Mouse (Mus musculus): Measurements from ENCODE around the gene Efcab12. TPM values are rescaled to one million over a fixed set of nuclear protein-coding genes. Genes with fewer than 3 reads are reported as not detected.

Gene Efcab12
- total RNA-seq, 2 experiments from 2014 or later: 0.20 to 0.42 TPM

DNA sequence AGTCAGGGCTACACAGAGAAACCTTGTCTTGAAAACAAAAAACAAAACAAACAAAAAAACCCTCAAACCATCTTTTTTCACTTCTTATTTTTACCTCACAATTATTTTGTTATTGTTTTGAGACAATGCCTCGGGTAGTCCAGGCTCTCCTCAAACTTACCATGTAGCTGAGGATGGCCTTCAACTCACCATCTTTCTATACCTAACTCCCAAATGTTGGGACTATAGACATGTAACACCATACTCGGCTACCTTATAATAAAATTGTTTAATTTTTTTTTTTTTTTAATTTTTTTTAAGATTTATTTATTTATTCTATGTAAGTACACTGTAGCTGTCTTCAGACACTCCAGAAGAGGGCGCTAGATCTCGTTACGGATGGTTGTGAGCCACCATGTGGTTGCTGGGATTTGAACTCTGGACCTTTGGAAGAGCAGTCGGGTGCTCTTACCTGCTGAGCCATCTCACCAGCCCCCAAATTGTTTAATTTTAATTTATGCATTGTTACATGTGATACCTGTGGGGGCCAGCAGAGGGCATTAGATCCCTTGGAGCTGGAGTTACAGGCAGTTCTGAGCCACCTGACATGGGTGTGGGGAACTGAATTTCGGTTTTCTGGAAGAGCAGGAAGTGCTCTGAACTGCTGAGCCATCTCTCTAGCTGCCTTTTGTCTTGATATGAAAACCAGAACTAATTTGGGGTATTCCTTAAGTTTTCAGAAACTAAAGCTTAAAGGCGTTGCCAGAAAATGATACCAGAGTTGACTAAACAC, 8.6 kb upstream of the Efcab12 start:
- peak; percentile 97 for ATAC-seq (replicated peaks; ENCODE audit: poor library complexity)

DNA sequence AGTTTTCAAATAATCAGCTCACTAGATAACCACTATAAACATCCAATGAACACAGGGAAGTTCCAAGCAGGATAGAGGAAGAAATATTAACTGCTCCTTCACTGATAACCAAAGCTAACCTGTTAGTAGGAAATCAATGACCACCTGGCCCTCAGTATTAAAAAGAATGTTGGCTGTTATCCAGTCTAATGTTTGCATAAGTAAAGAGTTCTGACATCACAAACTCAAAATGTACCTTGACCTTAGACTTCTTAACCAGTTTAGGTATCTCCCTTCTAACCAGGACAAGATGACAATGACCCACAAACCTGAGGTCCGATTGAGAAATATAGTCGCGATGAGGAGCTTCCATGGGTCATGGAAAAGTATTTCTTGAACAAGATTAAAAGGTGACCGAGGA, 6.8 kb upstream of the Efcab12 start:
- ATAC-seq (replicated peaks; ENCODE audit: poor library complexity): no peak

DNA sequence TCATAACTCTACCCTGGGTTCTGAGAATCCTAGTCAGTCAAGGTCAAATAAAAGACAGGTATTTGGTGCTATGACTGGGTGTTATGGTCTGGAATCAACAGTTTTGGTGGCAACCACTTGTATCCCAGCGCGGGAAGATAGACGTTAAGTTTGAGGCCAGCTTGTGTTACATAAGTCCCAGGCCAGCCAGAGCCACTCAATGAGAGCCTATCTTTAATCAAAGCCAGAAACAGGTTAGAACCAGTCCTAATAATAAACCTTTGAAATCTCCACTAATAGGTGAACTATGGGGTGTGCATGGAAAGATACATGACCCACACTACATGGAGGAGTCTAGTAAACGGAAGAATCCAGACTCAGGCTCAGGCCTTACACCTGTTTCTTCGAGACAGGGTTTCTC, 533 bp upstream of the Efcab12 start:
- 0 out of 2 replicates have a peak, but pooled peaks have one; percentile 8 for ATAC-seq (replicated peaks; ENCODE audit: poor library complexity)

DNA sequence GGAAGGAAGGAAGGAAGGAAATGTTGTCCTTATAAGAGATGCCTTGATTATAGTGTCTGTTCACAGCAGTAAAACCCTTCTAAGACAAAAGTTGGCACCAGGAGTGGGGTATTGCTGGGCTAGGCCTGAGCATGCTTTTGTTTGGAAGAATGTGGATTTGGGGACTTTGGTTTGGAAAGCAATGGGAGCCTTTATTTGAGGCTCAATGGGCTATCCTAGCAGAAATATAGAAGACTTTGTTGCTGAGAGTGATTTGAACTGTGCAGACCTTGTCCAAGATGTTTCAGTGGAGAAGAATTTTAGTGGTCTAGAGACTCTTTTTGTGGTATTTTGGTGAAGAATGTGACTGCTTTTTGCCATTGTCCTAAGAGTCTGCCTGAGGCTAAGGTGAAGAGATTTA, 4.4 kb downstream of the Efcab12 start:
- ATAC-seq (replicated peaks; ENCODE audit: poor library complexity): no peak

DNA sequence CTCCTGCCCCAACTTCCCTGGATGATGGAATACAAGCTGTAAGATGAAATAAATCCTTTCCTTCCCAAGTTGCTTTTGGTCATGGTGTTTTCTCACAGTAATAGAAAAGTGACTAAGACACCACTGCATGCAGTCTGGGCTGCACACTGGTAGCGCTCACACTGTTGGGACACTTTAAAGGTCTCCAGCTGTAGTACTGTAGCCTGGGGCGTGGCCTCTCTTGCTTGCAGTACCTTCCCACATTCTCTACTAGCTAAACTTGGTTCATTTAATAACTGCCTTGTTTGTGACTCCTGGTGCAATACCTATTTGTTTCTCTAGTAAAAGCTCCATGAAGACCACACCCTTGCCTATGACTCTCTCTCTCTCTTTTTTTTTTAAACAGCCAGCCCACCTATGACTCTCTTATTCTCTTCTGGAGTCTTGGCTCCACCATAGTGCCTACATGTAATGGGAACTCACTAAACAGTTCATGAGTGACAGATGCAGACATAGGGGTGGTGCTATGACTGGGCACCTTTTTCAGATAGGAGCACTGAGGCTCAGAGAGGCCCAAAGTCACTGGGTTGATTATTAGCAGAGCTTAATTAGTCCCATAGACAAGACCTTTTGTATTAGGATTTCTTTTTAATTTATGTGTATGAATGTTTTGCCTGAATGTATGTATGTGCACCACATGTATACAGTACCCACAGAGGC, 5.9 kb downstream of the Efcab12 start:
- peak; percentile 67 for ATAC-seq (replicated peaks; ENCODE audit: poor library complexity)

DNA sequence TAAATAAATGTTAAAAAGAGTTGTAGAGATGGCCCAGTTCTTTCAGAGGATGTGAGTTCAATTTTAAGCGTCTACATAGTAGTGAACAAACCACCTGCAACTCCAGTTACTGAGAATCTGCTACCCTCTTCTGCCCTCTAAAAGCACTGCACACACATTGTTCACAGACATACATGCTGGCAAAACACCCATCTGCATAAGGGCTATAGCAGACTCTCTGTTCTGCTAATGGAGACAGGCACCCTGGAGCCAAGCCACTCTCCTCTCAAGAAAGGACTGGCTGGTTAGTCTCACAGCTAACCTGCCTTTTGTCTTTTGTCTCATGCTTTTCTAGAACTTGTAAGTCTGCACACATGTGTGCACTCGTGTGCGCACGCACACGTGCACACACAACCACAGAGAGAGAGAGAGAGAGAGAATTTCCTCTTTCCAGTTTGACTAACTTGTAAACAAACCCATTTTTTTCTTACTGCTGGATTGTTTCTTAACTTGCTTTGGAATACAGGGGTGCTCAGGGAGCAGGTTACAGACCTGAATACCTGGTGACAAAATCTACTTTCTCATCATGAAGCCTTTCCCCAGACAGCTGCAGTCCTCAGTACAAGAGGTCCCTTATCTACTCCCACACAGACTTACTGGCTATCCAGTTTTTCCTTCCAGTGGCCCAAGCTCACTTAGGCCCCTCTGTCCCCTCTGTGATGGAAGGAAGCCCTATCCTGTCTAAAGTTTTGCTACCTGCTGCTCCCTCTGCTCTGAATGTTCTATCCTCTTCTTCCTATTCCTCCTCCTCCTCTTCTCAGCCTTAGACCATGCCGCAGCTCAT, 7.2 kb downstream of the Efcab12 start:
- peak; percentile 62 for ATAC-seq (replicated peaks; ENCODE audit: poor library complexity)

DNA sequence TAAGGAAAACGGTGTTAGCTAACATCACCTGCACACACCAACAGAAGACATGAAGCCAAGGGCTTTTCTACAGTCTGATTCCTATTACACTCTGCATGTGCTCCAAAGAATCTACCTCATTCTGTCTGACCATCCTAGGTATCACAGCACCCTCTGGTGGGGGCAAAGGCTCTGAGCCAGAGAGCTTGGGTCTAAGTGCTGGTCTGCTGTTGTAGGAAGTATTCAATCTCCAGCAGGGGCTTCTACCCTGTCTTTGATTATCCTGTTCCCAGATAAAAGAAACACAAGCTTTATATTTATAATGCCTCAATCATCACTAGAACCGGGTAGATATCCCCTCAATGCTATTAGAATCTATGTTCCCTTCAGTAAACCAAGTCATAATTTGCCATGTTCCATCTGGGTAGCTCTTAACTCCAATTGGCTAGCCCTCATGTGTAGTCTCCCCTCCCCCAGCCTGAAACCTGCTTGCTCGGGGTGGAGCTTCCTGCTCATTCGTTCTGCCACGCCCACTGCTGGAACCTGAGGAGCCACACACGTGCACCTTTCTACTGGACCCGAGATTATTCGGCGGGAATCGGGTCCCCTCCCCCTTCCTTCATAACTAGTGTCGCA, 14.3 kb downstream of the Efcab12 start:
- peak; percentile 97 for ATAC-seq (replicated peaks; ENCODE audit: poor library complexity)

DNA sequence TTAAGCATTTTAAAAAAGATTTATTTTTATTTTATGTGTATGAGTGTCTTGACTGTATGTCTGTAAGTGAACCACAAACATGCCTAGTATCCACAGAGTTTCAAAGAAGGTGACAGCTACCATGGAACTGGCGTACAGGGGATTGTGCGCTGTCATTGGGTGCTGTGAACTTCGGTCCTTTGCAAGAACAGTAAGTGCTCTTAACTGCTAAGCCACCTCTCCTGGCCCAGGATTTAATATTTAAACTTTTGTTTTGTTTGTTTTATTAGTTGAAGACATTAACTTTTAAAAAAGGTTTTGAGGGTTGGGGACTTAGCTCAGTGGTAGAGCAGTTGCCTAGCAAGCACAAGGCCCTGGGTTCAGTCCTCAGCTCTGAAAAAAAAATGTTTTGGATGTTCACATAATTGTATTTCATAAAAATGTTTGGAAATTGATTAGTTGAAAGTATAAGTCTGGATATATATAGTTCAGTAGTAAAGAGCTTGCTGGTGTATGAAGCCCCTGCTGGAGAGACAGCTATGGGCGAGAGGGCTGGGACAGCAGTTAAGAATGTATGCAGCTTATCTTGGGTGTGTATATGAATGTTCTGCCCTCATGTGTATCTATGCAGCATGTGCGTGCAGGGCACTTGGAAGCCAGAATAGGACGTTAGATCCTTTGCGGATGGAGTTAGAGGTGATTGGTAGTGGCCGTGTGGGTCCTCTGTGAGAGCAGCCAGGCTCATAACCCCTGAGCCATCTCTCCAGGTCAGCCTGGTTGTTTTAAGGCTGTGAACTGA, 16.8 kb downstream of the Efcab12 start:
- peak; percentile 71 for ATAC-seq (replicated peaks; ENCODE audit: poor library complexity)

DNA sequence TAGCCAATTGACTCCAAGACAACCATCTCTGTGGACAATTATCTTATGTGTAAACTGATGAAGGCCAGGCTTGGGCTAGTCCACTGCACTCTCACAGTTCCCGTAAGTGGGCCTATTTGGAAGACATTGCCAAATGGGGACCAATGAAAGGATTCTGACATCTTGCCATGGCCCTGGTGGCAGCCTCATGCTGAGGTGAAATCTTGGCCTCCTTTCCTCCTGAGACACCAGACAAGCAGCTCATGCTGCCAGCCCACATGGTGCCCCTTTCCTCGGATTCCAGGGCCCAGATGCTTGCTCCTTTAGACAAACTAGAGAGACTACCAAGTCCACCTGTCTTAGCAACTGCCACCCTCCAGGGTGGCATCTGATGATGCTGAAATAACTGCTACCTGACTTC, 20.1 kb downstream of the Efcab12 start:
- ATAC-seq (replicated peaks; ENCODE audit: poor library complexity): no peak

DNA sequence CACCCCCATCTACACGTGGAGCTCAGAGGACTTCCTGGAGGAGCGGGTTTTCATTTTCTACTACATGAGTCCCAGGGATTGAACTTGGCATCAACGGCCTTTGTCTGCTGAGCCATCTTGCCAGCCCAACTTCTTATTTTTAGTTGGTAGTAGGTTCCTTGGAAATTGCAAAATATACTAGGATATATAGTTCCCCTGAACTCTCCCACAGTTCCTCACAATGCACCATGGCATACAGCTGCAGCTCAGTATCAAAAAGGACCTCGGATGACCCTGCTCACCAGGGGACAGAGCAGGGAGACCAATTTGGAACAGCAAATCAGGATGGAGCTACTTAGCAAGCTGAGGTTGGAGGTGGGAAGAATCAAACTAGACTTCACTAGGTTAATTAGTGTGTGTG, 23.2 kb downstream of the Efcab12 start:
- no peak for ATAC-seq (replicated peaks; ENCODE audit: poor library complexity)

DNA sequence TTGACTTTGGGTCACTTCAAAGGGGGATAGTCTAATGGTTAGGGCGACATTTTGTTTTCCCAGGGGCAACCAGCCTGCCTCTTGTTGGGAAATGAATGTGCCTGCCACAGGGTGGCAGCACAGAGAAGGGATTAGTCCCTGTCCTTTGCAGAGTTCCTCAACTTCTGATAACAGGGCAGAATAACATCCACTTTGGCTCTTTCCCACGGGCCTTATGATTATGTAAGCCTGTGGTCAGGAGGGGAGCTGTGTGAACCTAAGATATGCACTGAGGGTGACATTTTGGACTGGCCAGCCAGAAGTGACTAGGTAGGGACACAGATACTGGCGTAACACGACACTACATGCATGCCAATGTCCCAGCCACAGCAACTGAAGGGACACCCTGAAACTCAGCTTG, 24.1 kb downstream of the Efcab12 start:
- ATAC-seq (replicated peaks; ENCODE audit: poor library complexity): peak; percentile 93

DNA sequence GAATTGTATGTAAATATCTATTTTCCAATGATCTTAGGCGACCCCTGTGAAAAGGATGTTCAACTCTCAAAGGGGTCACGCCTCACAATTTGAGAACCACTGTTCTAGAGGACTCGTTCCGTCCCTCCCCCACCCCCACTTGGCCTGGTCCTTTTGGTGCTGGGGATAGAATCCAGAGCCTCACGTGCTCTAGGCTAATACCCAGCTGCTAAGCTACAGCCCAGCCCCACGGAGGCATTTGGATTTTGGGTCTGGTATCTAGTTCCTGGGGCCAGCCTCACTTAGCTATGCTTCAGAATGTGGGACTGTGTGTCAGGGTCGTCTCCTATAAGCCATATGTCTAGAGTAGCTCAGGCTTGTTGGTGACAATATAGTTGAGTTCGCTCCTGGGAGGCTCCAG, 26.6 kb downstream of the Efcab12 start:
- ATAC-seq (replicated peaks; ENCODE audit: poor library complexity): no peak

DNA sequence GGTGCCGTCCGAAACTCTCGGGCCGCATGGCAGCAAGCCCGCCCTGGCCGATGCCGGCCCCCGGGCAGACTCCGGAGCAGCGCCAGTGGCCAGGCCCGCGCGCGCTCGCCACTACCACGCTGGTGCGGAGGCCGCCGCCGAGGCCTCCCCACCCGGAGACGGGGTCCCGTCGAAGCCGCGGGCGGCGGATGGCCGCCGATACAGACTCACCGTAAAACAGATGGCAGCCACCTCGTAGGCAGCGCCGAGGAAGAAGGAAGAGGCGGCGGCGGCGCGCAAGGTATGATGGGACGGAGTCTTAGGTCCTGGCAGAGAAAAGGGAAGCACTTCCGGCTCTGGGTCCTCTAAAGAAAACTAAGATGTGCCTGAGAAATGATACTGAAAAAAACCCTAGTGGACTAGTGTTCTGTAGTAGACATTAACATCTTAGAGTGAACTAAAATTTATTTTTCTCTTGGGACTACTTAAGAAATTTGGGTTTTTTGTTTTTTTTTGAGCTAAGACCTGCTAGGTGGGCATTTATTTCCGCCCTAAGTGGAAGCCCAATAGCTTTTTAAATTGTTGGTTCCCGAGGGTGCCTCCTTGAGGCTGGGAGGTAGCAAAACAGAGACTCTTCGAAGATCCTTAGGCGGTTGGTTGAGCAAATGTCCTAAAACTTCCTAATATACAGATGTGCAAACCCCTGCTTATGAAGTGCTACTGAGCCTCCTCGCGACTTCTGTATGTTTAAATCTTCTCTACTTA, 29.6 kb downstream of the Efcab12 start, which contains the start of gene Rpl32:
Gene Rpl32, minus strand, starts transcription at position 260 of the 744 bp plus-strand sequence.
- ATAC-seq (replicated peaks; ENCODE audit: poor library complexity): peak; percentile 84

DNA sequence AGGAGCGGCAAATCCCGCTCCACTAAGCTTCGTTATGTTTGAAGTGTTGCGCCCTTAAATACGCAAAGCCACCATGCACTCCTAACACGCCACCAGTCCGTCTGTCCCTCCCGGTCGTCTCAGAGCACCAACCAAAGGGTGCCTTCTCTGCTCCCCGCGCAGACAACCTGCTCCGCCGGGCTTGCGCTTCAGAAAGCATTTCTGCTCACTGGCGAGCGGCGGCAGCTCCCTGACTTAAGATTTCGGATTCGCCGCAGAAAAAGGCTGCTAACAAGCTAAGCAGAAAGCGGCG, 30.1 kb downstream of the Efcab12 start:
- ATAC-seq (replicated peaks; ENCODE audit: poor library complexity): no peak

DNA sequence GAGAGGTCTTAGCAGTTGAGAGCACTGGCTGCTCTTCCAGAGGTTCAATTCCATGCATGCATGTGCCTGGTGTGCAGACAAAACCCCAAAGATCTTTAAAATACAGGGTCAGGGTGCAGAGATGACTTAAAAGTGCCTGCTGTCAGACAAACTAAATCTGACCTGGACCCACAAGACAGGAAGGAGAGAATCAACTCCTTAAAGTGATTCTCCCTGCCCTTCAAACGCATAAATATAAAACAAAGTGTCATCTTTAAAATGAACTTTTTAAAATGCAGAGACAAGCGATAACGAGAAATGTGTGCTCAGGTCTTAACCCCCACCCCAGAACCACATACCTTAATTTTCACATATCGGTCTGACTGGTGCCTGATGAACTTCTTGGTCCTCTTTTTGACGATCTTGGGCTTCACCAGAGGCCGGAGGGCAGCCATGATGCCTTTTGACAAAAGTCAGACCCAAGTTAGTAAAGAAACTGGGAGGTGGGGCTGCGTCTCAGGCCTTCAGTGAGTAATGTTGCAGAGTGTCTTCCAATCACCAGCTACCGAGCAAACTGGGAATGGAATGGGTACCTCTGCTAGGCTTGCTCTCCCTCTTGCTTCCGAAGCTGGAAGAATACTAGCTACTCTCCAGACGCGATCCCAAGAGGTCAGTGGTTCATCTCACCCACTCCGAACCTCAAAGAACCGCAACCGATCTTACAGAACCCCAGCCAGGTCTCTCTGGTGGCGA, 30.6 kb downstream of the Efcab12 start:
- ATAC-seq (replicated peaks; ENCODE audit: poor library complexity): no peak

DNA sequence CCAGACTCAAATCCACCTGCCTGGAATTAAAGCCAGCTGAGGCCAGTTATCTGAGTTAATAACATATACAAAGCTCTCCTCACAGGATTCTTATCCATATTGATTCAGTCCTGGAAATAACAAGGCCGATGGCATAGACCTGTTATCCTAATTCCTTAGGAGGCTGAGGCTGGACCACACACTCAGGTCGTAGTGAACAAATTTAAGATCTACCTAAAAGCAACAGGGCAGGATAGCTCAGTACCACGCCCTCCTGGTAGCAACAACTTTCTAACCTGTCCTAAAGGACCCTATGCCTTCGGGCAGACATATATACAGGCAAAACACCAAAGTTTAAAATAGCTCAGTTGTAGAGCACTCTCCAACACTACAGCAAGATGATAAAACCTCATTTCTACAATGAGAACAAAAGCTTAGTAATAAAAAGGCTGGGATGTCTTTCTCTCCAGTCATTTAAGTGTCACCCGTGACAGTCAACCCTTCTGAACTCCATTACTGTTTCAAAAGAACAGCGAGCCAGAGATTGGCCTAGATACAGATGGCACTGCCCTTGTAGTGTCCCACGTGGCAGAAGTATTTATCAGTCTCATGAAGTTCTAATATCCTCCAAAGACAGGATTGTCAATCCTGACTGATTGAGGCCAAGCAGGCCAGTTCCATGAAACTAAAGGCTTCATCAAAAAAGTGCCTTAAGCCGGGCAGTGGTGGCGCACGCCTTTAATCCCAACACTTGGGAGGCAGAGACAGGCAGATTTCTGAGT, 33.6 kb downstream of the Efcab12 start:
- ATAC-seq (replicated peaks; ENCODE audit: poor library complexity): no peak

DNA sequence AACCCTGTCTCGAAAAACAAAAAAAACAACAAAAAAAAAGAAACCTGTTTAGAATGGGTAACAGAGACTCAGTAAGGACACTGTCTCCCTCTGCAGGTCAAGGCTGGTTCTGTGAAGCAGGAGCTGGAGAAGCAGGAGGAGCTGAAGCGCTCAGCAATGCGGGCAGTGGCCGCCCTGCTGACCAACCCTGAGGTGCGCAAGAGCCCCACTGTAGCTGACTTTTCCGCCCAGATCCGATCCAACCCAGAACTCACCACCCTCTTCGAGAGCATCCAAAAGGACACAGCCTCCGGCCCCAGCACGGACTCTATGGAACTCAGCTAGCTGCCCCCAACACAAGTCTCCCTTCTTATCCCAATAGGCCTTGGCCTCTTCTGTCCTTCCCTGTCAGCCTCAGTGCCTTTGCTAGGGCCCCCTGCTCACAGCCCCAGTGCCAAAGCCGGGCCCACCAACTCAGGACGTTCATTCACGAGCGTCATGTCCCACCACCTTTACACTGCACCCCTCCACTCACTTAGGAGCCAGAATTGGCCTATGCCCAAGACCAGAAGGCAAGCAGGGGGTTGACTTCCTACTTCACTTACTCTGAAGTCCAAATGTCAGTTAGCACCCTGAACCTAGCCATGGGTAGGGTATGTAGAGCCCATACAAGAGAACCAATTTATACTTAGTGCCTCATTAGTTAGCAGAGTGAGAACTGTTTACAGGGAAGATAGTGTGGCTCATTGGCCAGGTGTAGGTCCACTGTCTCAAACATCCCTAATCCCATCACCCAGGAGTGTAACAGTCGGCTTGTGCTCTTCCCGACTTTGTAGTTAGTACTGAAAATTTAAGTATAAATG, 34.5 kb downstream of the Efcab12 start:
- peak; percentile 80 for ATAC-seq (replicated peaks; ENCODE audit: poor library complexity)
